Mouse (Mus musculus): ENCODE data around the gene Crisp1. TPM values are rescaled to one million over a fixed set of nuclear protein-coding genes. Genes with fewer than 3 reads are reported as not detected.
A peak's percentile ranks its signal among the peaks of the same experiment; 100 is the strongest.

Crisp1 gene
- 6.2 and 12.2 TPM in 2 replicates for polyA plus RNA-seq (2015; fragmentation: Nextera tagmentation; extraction: Ambion mirVana)

DNA sequence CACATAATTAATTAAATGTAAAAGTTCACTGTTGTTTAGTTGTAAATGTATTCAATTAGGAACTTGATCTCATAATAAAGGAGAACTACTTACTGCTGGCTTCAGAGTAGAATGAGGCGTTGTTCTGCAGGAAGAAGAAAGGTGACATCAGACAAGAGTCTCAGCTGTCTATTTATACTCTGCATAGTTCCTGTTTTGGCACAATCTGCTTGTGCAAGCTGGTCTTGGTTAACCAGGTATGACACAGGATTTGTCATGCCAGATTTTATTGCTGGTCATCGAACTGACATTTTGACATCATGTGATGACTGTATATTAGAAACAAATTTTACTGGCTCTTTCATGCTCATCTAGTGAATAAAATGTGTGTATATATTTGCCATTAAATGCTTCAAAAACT, at the start of gene Crisp1:
Crisp1 (minus strand) TSS at position 146 of the 400 bp plus-strand sequence.
- H3K9ac ChIP-seq (ENCODE audit: low read depth, low read length) = no peak within 1 kb of the TSS
- H3K4me1 ChIP-seq (replicated peaks; ENCODE audit: insufficient read depth, low read length) = no peaks in the 10 kb centered on the region
- H3K4me2 ChIP-seq (ENCODE audit: low read length) = no peak within 1 kb of the TSS
- no peak within 1 kb of the TSS for H3K4me3 ChIP-seq (replicated peaks; ENCODE audit: low read depth, low read length)
- no peaks in the 10 kb centered on the region for H3K27me3 ChIP-seq (ENCODE audit: insufficient read depth, low read length)
- no peaks in the 10 kb centered on the region for H3K36me3 ChIP-seq (ENCODE audit: insufficient read depth, low read length)
- no peak within 1 kb of the TSS for H3K27ac ChIP-seq
- no peak for ATAC-seq (replicated peaks; ENCODE audit: low FRiP score, low read depth)
- no peak for DNase-seq (ENCODE audit: low spot score)
- no peak for TF ChIP-seq CTCF (IDR thresholded peaks at IDR 0.05; ENCODE audit: low read depth)
- no peaks in the 10 kb centered on the region for H3K9me3 ChIP-seq (replicated peaks; ENCODE audit: low read length)
- 77% methylated on average over 2 of the region's 2 CpGs for WGBS

DNA sequence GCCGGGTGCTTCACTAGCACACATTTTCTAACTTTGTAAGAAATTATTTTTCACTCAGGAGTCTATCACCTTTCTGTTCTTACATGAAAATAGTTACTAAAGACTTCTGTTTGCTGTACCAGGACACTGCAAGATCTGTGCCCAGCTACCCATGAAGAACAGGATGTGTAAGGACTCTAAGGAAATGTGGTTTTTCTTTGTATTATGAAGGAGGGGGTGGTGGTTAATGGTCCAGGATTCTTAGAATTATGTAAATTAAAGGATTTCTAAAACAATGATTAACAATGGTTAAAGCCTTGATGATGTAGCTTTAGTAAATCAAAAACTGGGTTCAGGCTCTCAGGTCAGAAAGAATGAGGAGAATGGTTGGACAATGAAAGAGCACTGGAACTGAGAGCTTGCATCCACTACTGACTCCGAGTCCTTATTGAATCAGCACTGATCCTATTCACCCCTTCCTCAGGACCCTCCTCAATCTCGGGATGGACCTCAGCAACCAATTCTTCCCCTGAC, 23.5 kb upstream of the Crisp1 start:
- no peak for TF ChIP-seq CTCF (IDR thresholded peaks at IDR 0.05; ENCODE audit: low read depth)
- ATAC-seq (replicated peaks; ENCODE audit: low FRiP score, low read depth) (0 out of 2 replicates have a peak, but pooled peaks have one; percentile 46), DNase-seq (ENCODE audit: low spot score) (peak; percentile 12)
- no peak overlapping the region for H3K9ac ChIP-seq (ENCODE audit: low read depth, low read length)
- no peaks in the 10 kb centered on the region for H3K4me1 ChIP-seq (replicated peaks; ENCODE audit: insufficient read depth, low read length)
- WGBS = 59% methylated on average over 3 of the region's 3 CpGs
- H3K27me3 ChIP-seq (ENCODE audit: insufficient read depth, low read length) = no peaks in the 10 kb centered on the region
- H3K4me2 ChIP-seq (ENCODE audit: low read length) = no peak overlapping the region
- H3K4me3 ChIP-seq (replicated peaks; ENCODE audit: low read depth, low read length) = no peak overlapping the region
- no peaks in the 10 kb centered on the region for H3K36me3 ChIP-seq (ENCODE audit: insufficient read depth, low read length)
- no peak overlapping the region; the same call in 1 of the 2 replicates for H3K27ac ChIP-seq
- H3K9me3 ChIP-seq (replicated peaks; ENCODE audit: low read length) = no peaks in the 10 kb centered on the region

DNA sequence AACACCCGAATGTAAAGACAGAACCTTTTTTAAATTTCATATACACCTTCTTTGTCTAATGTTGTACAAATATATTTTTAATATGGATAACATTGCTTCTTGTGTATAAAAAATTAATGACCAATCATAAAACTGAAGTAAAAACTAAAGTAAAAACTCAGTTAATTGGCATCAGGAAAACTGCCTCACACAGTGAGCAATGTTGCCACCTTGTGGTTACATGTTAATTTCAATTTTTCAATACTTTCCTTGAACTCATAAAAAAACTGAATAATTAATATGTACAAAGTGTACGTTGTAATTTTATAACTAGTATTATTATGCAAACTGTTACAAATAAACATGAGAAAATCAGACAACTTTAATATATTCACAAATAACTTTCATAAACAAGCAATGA, 33.6 kb downstream of the Crisp1 start:
- peak; percentile 51 for TF ChIP-seq CTCF (IDR thresholded peaks at IDR 0.05; ENCODE audit: low read depth)
- Histone ChIP-seq H3K9ac (ENCODE audit: low read depth, low read length) (no peak overlapping the region), H3K27ac (no peak overlapping the region), H3K4me1 (replicated peaks; ENCODE audit: insufficient read depth, low read length) (no peaks in the 10 kb centered on the region), H3K36me3 (ENCODE audit: insufficient read depth, low read length) (no peaks in the 10 kb centered on the region), H3K4me3 (replicated peaks; ENCODE audit: low read depth, low read length) (no peak overlapping the region), H3K27me3 (ENCODE audit: insufficient read depth, low read length) (no peaks in the 10 kb centered on the region), H3K9me3 (replicated peaks; ENCODE audit: low read length) (no peaks in the 10 kb centered on the region), H3K4me2 (ENCODE audit: low read length) (no peak overlapping the region)
- 78% methylated on average over 2 of the region's 2 CpGs for WGBS
- DNase-seq (ENCODE audit: low spot score) = no peak
- ATAC-seq (replicated peaks; ENCODE audit: low FRiP score, low read depth) = no peak

DNA sequence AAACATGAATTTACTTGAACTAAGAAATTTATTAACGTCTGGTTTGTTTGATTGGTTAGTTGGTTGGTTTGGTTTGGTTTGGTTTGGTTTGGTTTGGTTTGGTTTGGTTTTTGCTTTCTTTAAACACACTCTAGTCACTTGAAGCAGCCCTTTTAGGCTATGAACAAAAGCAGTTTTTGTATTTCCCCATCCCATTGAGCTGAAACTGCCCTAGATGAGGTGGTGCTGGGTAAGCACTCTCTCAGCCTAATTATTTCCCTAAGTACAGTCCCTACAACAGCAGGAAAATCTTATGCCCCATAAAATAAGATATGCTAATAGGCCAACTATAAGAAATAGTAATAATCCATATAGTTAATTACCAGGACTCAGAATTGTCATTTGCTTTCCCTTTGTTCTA, 43.5 kb downstream of the Crisp1 start:
- no peaks in the 10 kb centered on the region for H3K9me3 ChIP-seq (replicated peaks; ENCODE audit: low read length)
- no peaks in the 10 kb centered on the region for H3K4me1 ChIP-seq (replicated peaks; ENCODE audit: insufficient read depth, low read length)
- H3K9ac ChIP-seq (ENCODE audit: low read depth, low read length) = no peak overlapping the region
- no peak overlapping the region for H3K4me2 ChIP-seq (ENCODE audit: low read length)
- no peak for TF ChIP-seq CTCF (IDR thresholded peaks at IDR 0.05; ENCODE audit: low read depth)
- DNase-seq (ENCODE audit: low spot score) = no peak
- H3K27ac ChIP-seq = no peak overlapping the region
- no peaks in the 10 kb centered on the region for H3K27me3 ChIP-seq (ENCODE audit: insufficient read depth, low read length)
- 67% methylated on average over 1 of the region's 1 CpGs for WGBS
- H3K36me3 ChIP-seq (ENCODE audit: insufficient read depth, low read length) = no peaks in the 10 kb centered on the region
- ATAC-seq (replicated peaks; ENCODE audit: low FRiP score, low read depth) = no peak
- no peak overlapping the region for H3K4me3 ChIP-seq (replicated peaks; ENCODE audit: low read depth, low read length)

DNA sequence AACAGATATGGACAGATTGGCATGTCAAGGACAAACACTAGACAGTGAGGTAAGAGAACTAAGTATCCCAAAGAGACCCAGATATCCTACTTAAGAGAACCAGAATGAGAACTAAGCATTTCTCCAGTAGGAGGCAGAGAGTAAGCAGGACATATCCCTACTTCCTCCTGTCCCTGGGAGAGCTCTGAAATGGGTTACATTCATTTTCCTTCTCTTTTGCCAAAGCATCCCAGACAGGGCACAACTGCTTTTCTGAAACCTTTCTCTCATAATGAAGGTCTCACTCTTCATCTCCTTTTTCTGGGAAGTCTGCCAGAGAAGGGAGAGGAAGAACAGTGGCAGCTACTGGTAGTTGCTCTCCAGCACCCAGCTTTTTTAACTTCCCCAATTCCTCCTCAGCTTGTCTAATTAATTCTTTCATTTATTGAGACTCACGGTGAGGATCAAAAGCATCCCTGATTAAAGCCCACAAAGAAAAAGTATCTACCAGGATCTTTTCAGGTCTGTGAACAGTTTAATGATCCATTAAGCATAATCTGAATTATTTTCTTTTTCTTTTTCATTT, 44.0 kb downstream of the Crisp1 start:
- Histone ChIP-seq H3K4me1 (replicated peaks; ENCODE audit: insufficient read depth, low read length) (no peaks in the 10 kb centered on the region), H3K9me3 (replicated peaks; ENCODE audit: low read length) (no peaks in the 10 kb centered on the region), H3K36me3 (ENCODE audit: insufficient read depth, low read length) (no peaks in the 10 kb centered on the region), H3K4me2 (ENCODE audit: low read length) (no peak overlapping the region), H3K4me3 (replicated peaks; ENCODE audit: low read depth, low read length) (no peak overlapping the region), H3K27ac (no peak overlapping the region), H3K9ac (ENCODE audit: low read depth, low read length) (no peak overlapping the region), H3K27me3 (ENCODE audit: insufficient read depth, low read length) (no peaks in the 10 kb centered on the region)
- no peak for TF ChIP-seq CTCF (IDR thresholded peaks at IDR 0.05; ENCODE audit: low read depth)
- DNase-seq (ENCODE audit: low spot score) (no peak), ATAC-seq (replicated peaks; ENCODE audit: low FRiP score, low read depth) (no peak)
- WGBS = 58% methylated on average over 1 of the region's 1 CpGs

DNA sequence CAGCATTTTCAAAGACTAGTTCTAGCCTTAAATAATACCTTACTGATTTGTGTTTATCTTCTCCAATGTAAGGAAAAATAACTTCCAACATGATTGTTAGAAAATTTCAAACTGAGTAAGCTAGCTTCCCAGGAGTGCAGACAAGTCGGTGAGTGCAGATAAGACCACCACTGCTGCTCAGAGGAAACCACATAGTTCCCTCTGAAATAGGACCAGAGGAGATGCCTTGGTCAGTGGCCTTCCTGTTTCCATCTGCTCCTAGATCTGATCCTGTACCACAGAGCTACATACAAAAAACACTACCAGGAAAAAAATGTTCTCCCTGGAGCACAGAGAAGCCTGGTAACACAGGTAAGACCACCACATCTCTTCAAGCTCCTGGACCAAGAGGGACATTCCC, 66.5 kb downstream of the Crisp1 start:
- TF ChIP-seq CTCF (IDR thresholded peaks at IDR 0.05; ENCODE audit: low read depth) = no peak

More for the DNA sequence above, 66.5 kb downstream of the Crisp1 start:
- no peak overlapping the region for H3K4me3 ChIP-seq (replicated peaks; ENCODE audit: low read depth, low read length)
- no peaks in the 10 kb centered on the region for H3K36me3 ChIP-seq (ENCODE audit: insufficient read depth, low read length)
- no peaks in the 10 kb centered on the region for H3K4me1 ChIP-seq (replicated peaks; ENCODE audit: insufficient read depth, low read length)
- 73% methylated on average over 1 of the region's 1 CpGs for WGBS
- no peak overlapping the region for H3K4me2 ChIP-seq (ENCODE audit: low read length)
- ATAC-seq (replicated peaks; ENCODE audit: low FRiP score, low read depth) = no peak
- no peak overlapping the region for H3K27ac ChIP-seq
- H3K9ac ChIP-seq (ENCODE audit: low read depth, low read length) = no peak overlapping the region
- no peaks in the 10 kb centered on the region for H3K27me3 ChIP-seq (ENCODE audit: insufficient read depth, low read length)
- no peaks in the 10 kb centered on the region for H3K9me3 ChIP-seq (replicated peaks; ENCODE audit: low read length)
- DNase-seq (ENCODE audit: low spot score) = no peak

Other genes starting within 250 kb of the Crisp1 start
- gene AC192777.2, start 223.8 kb downstream of the Crisp1 start, polyA plus RNA-seq (2015; fragmentation: Nextera tagmentation; extraction: Ambion mirVana) = not detected in 2 replicates
- gene Pgk2, start 110.6 kb downstream of the Crisp1 start, polyA plus RNA-seq (2015; fragmentation: Nextera tagmentation; extraction: Ambion mirVana) = not detected in 2 replicates
- gene Crisp3, start 76.9 kb downstream of the Crisp1 start, polyA plus RNA-seq (2015; fragmentation: Nextera tagmentation; extraction: Ambion mirVana) = 0.13 and 0.50 TPM in 2 replicates
- 0.33 TPM in 1 of 2 replicates, not detected in the other for gene Esp8, start 200.8 kb upstream of the Crisp1 start, polyA plus RNA-seq (2015; fragmentation: Nextera tagmentation; extraction: Ambion mirVana)
- not detected in 2 replicates for gene Esp6, start 242.3 kb upstream of the Crisp1 start, polyA plus RNA-seq (2015; fragmentation: Nextera tagmentation; extraction: Ambion mirVana)